14 mouse cellular contexts compared by ENCODE assay signal in the genomic region with DNA sequence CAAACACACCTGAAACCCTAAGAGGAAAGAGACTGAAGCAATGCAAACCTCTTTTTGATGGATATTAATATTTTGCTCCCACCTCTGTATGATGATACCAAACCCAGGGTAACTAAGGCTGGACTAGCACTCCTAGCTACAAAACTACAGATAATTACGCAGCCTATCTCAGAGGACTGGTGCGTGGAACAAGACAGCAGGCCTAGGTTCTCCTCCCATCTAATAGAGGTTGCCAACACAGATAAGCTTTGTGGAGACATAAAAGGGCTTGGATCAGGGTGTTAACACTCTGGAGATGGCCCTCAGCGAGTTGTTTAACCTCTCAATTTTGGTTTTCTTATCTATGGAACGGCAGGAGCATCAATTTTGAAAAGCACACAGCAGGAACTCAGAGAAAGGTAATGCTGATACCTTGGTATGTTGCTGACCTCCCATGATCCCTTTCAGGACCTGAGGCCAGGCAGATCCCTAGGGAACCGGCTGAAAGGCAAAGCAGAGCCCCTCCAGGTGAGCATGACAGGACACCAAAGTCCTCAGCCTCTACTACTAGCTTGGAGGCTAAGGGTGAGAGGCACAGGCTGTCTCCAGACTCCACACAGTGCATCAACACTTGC. TPM values are rescaled to one million over a fixed set of nuclear protein-coding genes. Genes with fewer than 3 reads are reported as not detected.
DNase-seq lines count a peak whose midpoint lies in the region; ATAC-seq and TF ChIP-seq lines count a peak whose summit lies in the region.
"Had no signal": no experiment of that assay in that cellular context is flagged by ENCODE, and none has a peak within 500 bp of the region (broad histone marks: within the 10 kb centered on the region; RNA-seq: fewer than 3 reads in every experiment).

No protein-coding gene starts in this region.

- peaks cover 32% of the 10 kb centered on the region for H3K27me3 ChIP-seq in liver, postnatal 0 days (ENCODE audit: insufficient read depth, low read length)
- H3K27me3 ChIP-seq in stomach, postnatal 0 days (ENCODE audit: control insufficient read depth, insufficient read depth, low read length) = no peaks in the 10 kb centered on the region
- H3K27me3 ChIP-seq: lung, embryonic 15.5 days had no signal

- H3K4me3 ChIP-seq in liver, postnatal 0 days (ENCODE audit: low read depth, low read length) = no peak overlapping the region
- no peak overlapping the region for H3K4me3 ChIP-seq in stomach, postnatal 0 days (ENCODE audit: low read depth, low read length)
- H3K4me3 ChIP-seq: heart, adult 2 months; lung, embryonic 15.5 days; myocyte had no signal

- intact Hi-C loops in heart, postnatal 14 days (cut with DNase I) = no loop called here

- H3K27ac ChIP-seq in liver, postnatal 0 days (ENCODE audit: low read depth) = no peak overlapping the region
- no peak overlapping the region for H3K27ac ChIP-seq in stomach, postnatal 0 days (replicated peaks)
- H3K27ac ChIP-seq: heart, adult 2 months had no signal

- no peak for ATAC-seq in liver, postnatal 0 days
- ATAC-seq in stomach, postnatal 0 days (ENCODE audit: low FRiP score, low TSS enrichment) = no peak

- H3K9ac ChIP-seq in liver, postnatal 0 days (replicated peaks) = no peak overlapping the region
- 0 out of 2 replicates have a peak overlapping the region, but pooled peaks have one; percentile 4 for H3K9ac ChIP-seq in stomach, postnatal 0 days (ENCODE audit: low read length)
- H3K9ac ChIP-seq: lung, embryonic 15.5 days had no signal

- no peak for TF ChIP-seq EP300 in liver, postnatal 0 days (IDR thresholded peaks at IDR 0.05; ENCODE audit: low read depth)
- no peak for TF ChIP-seq EP300 in stomach, postnatal 0 days (optimal IDR thresholded peaks at IDR 0.05)

- peak; percentile 80 for DNase-seq in heart, adult 11 months
- no peak for DNase-seq in heart, postnatal 14 days
- DNase-seq in urinary bladder, postnatal 25 days (ENCODE audit: low spot score) = peak; percentile 2
- DNase-seq in urinary bladder, adult 18-20 months (ENCODE audit: low spot score in 2 of 2) = no peak
- peak; percentile 8 for DNase-seq in liver, postnatal 0 days
- DNase-seq in stomach, postnatal 0 days (ENCODE audit: low spot score) = no peak
- no peak for DNase-seq in thymus, postnatal 36 days
- DNase-seq in adipocyte (ENCODE audit: low spot score) = no peak
- DNase-seq: adrenal gland, adult 8-10 months; kidney, adult 18-20 months; right cerebral cortex, postnatal 14 days had no signal

- no peak for TF ChIP-seq CTCF in liver, postnatal 0 days (IDR thresholded peaks at IDR 0.05; ENCODE audit: low read depth)
- no peak for TF ChIP-seq CTCF in stomach, postnatal 0 days (IDR thresholded peaks at IDR 0.05; ENCODE audit: low read depth)

- H3K4me1 ChIP-seq in liver, postnatal 0 days (ENCODE audit: insufficient read depth) = peaks cover 12% of the 10 kb centered on the region
- 0 out of 2 replicates have a peak, but pooled peaks cover 2% of the 10 kb centered on the region for H3K4me1 ChIP-seq in stomach, postnatal 0 days (replicated peaks; ENCODE audit: control insufficient read depth, insufficient read depth)

- H3K9me3 ChIP-seq in liver, postnatal 0 days (ENCODE audit: low read length) = no peaks in the 10 kb centered on the region
- no peaks in the 10 kb centered on the region for H3K9me3 ChIP-seq in stomach, postnatal 0 days (ENCODE audit: control insufficient read depth, low read length)
- H3K9me3 ChIP-seq: lung, embryonic 15.5 days had no signal

- H3K36me3 ChIP-seq in liver, postnatal 0 days (replicated peaks; ENCODE audit: insufficient read depth, low read length) = no peaks in the 10 kb centered on the region
- no peaks in the 10 kb centered on the region for H3K36me3 ChIP-seq in stomach, postnatal 0 days (ENCODE audit: control insufficient read depth, insufficient read depth, low read length)
- H3K36me3 ChIP-seq: lung, embryonic 15.5 days had no signal

- H3K4me2 ChIP-seq in liver, postnatal 0 days (ENCODE audit: low read depth, low read length) = no peak overlapping the region
- no peak overlapping the region for H3K4me2 ChIP-seq in stomach, postnatal 0 days (replicated peaks; ENCODE audit: low read depth)
- H3K4me2 ChIP-seq: lung, embryonic 15.5 days had no signal

- 49% methylated on average over 5 of the region's 5 CpGs for WGBS in liver, postnatal 0 days (ENCODE audit: insufficient replicate concordance)
- 54% methylated on average over 5 of the region's 5 CpGs for WGBS in stomach, postnatal 0 days

RNA-seq across cellular contexts. Expression of a gene that starts 5.0 kb away (rescaled TPM):
- 1 to 10 TPM; 8.8 to 9.9 TPM for total RNA-seq in heart, postnatal 14 days (2021)
- 0.67 and 0.73 TPM in 2 replicates for polyA plus RNA-seq in liver, postnatal 0 days (2015; fragmentation: Nextera tagmentation; extraction: Ambion mirVana)
- polyA plus RNA-seq in stomach, postnatal 0 days (2015; fragmentation: Nextera tagmentation; extraction: Ambion mirVana) = 4.1 and 4.5 TPM in 2 replicates

Comparison
In these comparisons a context has a peak if more than half of its experiments do, and no peak if none do; other contexts are left out.
1. DNase-seq: peak in heart, adult 11 months (single experiment), urinary bladder, postnatal 25 days (single experiment) and liver, postnatal 0 days (single experiment); none in heart, postnatal 14 days (0 of 2), urinary bladder, adult 18-20 months (0 of 2), stomach, postnatal 0 days (single experiment), thymus, postnatal 36 days (0 of 2) and adipocyte (single experiment).